Mouse (Mus musculus) embryonic fibroblast, embryonic 13.5 days (primary cell): ENCODE measurements around the gene Hectd4.

Source experiments
- CTCF ChIP-seq: IDR thresholded peaks from 2 replicates; pipeline ENCODE4 v1.5.1; 2011; ENCODE audit warnings: mild to moderate bottlenecking, control low read depth, low read length, moderate library complexity, borderline replicate concordance; ENCODE audit not compliant: insufficient read depth
- POLR2A ChIP-seq: IDR thresholded peaks from 2 replicates; pipeline ENCODE4 v1.6.1; 2011; ENCODE audit warnings: low read depth, mild to moderate bottlenecking, control low read depth, low read length, moderate library complexity

- TF ChIP-seq CTCF (no peak), POLR2A (no peak)
Measured at GRCm38 (mm10) chr5:121242261-121242660, 22.2 kb downstream of the Hectd4 start.
